Mouse (Mus musculus) embryonic facial prominence, embryonic 14.5 days (tissue): Measurements from ENCODE around the gene Gnb3. TPM values are rescaled to one million over a fixed set of nuclear protein-coding genes. Genes with fewer than 3 reads are reported as not detected.
A peak's percentile ranks its signal among the peaks of the same experiment; 100 is the strongest.

Experiments
- ATAC-seq: fragments of 200-750 bp; cut with Nextera tagmentation; 2 replicates; pipeline ENCODE4 v1.8.0; 2017; ENCODE audit warnings: low read depth, moderate number of reproducible peaks, moderate TSS enrichment
- DNase-seq: peaks from one replicate; pipeline ENCODE4 v3.0.0-alpha.2; 2015; ENCODE audit warnings: low spot score
- H3K27ac ChIP-seq: fragments of 300-500 bp; sonication (generic); replicated peaks from 2 replicates; pipeline ENCODE4 v1.5.1; 2014; ENCODE audit warnings: low read depth, mild to moderate bottlenecking, low read length, moderate library complexity
- H3K27me3 ChIP-seq: fragments of 300-500 bp; sonication (generic); replicated peaks from 2 replicates; pipeline ENCODE4 v1.6.1; 2014; ENCODE audit warnings: low read length; ENCODE audit not compliant: control insufficient read depth, insufficient read depth
- H3K36me3 ChIP-seq: fragments of 300-500 bp; sonication (generic); 2 replicates; pipeline ENCODE4 v1.6.1; 2014; ENCODE audit warnings: low read length, mixed read lengths; ENCODE audit not compliant: control insufficient read depth, insufficient read depth
- H3K4me1 ChIP-seq: fragments of 300-500 bp; sonication (generic); 2 replicates; pipeline ENCODE4 v1.6.1; 2014; ENCODE audit warnings: antibody characterized with exemption, low read length; ENCODE audit not compliant: control insufficient read depth, insufficient read depth
- H3K4me2 ChIP-seq: fragments of 300-500 bp; sonication (generic); 2 replicates; pipeline ENCODE4 v1.6.1; 2014; ENCODE audit warnings: low read depth, mild to moderate bottlenecking, low read length, moderate library complexity, mixed read lengths
- H3K4me3 ChIP-seq: fragments of 300-500 bp; sonication (generic); 2 replicates; pipeline ENCODE4 v1.5.1; 2014; ENCODE audit warnings: low read depth, mild to moderate bottlenecking, low read length
- H3K9ac ChIP-seq: fragments of 300-500 bp; sonication (generic); 2 replicates; pipeline ENCODE4 v1.6.1; 2014; ENCODE audit warnings: low read depth, mild to moderate bottlenecking, low read length, moderate library complexity, mixed read lengths
- H3K9me3 ChIP-seq: fragments of 300-500 bp; sonication (generic); 2 replicates; pipeline ENCODE4 v1.6.1; 2016; ENCODE audit warnings: low read length; ENCODE audit not compliant: control insufficient read depth
- WGBS: fragments of 180-500 bp; shearing (Covaris S2); extraction: QIAGEN DNeasy Blood & Tissue Kit; methylation state at CpG from one replicate; pipeline ENCODE4 v1.1.7; 2014; 5-methylcytosine and 5-hydroxymethylcytosine counted together
- polyA plus RNA-seq: library from polyadenylated mRNA; unstranded; fragments of >200 nt; fragmentation: Nextera tagmentation; extraction: Ambion mirVana; gene quantifications from 2 replicates; pipeline ENCODE4 v1.2.1, GENCODE M21; 2014

Gene Gnb3
- polyA plus RNA-seq, 1 experiment from 2014 or later: 3.5 TPM

DNA sequence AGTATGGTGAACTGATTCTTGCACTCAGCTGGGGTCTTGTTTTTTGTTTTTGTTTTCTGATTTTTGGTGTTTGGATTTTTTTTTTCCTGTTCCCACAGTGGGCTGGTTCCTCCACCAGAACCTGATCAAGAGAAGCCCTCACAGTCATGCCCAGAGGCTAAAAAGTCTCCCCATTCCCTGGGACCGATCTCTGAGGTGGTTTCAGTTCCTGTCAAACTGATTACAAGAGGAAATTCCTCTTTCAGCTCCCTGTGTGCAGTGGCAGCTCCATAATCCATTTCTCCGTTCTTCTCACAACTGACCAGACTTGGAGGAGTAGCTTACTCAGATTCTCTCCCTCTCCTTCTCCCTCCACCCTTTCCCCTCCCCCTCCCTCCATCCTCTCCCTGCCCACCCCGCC lies 34.3 kb upstream of the Gnb3 start:
- Histone ChIP-seq H3K27ac (no peak overlapping the region), H3K4me1 (no peaks in the 10 kb centered on the region), H3K9ac (no peak overlapping the region), H3K27me3 (no peaks in the 10 kb centered on the region), H3K36me3 (no peaks in the 10 kb centered on the region), H3K4me3 (no peak overlapping the region), H3K4me2 (no peak overlapping the region), H3K9me3 (no peaks in the 10 kb centered on the region)
- no peak for ATAC-seq
- 37% methylated on average over 3 of the region's 3 CpGs for WGBS
- DNase-seq: no peak

DNA sequence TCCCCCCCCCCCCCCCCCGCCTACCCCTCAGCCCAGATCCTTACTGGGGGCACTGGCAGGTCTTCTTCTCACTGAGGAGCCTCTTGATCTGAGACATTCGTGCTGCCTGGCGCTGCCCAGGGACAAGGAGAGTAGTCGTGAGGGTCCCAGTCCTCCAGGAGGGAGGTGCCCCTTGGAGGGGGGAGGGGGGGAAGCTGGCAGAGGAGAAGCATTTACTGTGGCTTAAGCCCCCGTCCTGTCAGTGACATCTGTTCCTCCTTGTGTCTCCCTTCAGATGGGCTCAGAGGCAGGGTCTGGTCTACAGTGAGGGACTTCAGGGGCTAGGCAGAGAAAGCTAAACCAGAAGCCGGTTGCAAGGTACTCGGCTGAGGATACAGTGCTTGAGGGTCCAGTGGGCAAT lies 26.5 kb upstream of the Gnb3 start:
- whole genome bisulfite sequencing: 62% methylated on average over 6 of the region's 7 CpGs
- H3K27ac ChIP-seq: no peak overlapping the region
- no peak overlapping the region for H3K9ac ChIP-seq
- no peak overlapping the region for H3K4me2 ChIP-seq
- no peaks in the 10 kb centered on the region for H3K36me3 ChIP-seq
- no peaks in the 10 kb centered on the region for H3K27me3 ChIP-seq
- no peak for DNase-seq
- peaks cover 7% of the 10 kb centered on the region for H3K4me1 ChIP-seq
- H3K4me3 ChIP-seq: no peak overlapping the region
- H3K9me3 ChIP-seq: no peaks in the 10 kb centered on the region
- ATAC-seq: no peak

DNA sequence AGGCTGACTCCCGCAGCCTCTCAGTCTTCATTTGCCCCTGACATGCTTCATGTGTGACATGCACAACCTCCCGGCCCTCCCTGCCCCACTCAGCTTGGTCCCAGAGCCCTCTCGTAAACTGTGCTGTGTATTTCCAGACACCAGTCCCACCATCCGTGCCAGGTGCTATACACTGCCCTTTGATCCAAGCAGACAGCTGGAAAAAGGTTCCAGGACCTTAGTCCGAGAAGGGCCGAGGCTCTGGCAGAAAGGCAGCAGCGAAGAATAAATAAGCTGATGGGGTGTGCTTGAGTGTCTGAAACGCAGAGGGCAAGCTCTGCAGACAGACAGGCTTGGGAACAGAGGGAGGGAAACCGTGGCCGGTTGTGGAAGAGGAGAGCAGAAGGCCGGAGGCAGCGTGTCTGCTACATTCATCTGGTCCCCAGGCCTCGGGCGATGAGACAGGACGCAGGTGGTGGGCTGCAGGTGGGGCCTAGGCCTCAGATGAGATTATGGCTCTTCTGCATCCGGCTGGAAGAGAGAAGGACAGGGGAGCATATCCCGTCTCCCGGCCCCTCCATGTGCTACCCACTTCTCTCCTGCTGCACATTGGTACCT lies 25.8 kb upstream of the Gnb3 start:
- ATAC-seq (no peak), DNase-seq (no peak)
- Histone ChIP-seq H3K27ac (no peak overlapping the region), H3K4me3 (no peak overlapping the region), H3K27me3 (no peaks in the 10 kb centered on the region), H3K4me1 (peaks cover 7% of the 10 kb centered on the region), H3K4me2 (no peak overlapping the region), H3K9ac (peak overlapping the region; percentile 25; the same call in 1 of the 2 replicates), H3K36me3 (no peaks in the 10 kb centered on the region), H3K9me3 (no peaks in the 10 kb centered on the region)
- 50% methylated on average over 15 of the region's 18 CpGs for WGBS

DNA sequence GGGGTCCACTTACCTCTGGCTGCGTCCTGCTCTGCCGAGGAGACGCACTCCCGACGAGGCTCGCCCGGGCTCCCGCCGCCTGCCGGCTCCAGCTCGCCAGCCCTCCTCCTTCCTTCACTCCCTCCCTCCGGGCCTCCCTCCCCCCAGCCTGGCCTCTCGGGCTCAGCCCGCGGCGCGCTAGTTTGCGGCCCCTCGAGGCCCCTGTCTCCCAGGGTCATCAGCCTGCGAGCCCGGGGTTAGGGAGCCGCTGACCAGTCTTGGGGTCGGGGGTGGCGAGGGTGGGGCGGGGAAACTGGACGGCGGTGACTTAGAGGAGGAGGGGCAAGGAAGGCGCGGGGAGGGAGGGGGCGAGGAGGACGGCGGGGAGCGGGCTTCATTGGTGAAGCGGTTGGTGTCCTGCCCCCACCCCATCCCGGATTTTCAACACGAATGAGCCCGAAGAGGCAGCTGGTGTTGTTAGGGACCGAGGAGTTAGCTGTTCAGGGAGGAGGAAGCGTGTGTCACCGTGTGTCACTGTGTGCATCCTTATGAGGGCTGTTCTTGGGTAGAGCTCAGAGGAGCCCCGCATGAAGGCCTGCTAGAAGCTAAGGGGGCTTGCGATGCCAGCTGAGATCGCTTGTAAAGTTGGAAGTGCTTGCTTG lies 23.7 kb upstream of the Gnb3 start, which contains the start of gene Gpr162:
Gene Gpr162, minus strand, starts transcription at position 326 of the 641 bp plus-strand sequence.
- WGBS: under 1% methylated on average over 32 of the region's 43 CpGs
- ATAC-seq: peak; percentile 81
- peak within 1 kb of the TSS; percentile 48 for H3K27ac ChIP-seq

DNA sequence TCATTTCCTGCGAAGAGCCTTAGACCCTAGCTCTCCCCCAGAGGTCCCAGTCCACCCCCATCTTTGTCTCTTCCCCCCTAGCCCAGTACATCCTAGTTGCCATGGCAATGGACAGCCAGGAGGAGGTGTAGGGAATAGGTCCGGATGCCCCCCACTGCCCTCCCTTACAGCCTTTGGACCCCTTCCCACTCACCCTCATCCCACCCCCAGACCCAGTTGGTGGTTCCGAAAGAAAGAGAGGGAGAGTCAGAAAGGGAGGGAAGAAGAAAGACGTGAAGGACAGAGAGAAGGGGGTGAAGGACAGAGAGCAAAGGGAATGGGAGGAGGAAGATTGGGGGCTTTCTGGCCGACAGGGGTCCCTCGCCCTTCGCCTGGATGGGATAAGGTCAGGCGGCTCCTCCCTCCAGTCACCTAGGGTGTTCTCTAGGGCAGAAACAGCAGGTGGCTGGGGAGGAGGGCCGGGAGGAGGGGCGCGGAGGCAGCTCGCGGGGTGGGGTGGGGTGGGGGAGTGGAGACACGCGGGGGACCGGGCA lies 23.1 kb upstream of the Gnb3 start:
- H3K4me1 ChIP-seq: peaks cover 10% of the 10 kb centered on the region
- peak overlapping the region; percentile 57 for H3K4me3 ChIP-seq
- under 1% methylated on average over 11 of the region's 16 CpGs for WGBS
- H3K36me3 ChIP-seq: no peaks in the 10 kb centered on the region
- H3K9ac ChIP-seq: peak overlapping the region; percentile 76
- no peaks in the 10 kb centered on the region for H3K9me3 ChIP-seq
- no peaks in the 10 kb centered on the region for H3K27me3 ChIP-seq
- H3K4me2 ChIP-seq: peak overlapping the region; percentile 95
- no peak for DNase-seq
- ATAC-seq: peak; percentile 17; the same call in 1 of the 2 replicates
- H3K27ac ChIP-seq: peak overlapping the region; percentile 48; the same call in 1 of the 2 replicates

More for the DNA sequence above, 23.7 kb upstream of the Gnb3 start, which contains the start of gene Gpr162:
- peak; percentile 82 for DNase-seq
- H3K9ac ChIP-seq: peak within 1 kb of the TSS; percentile 76
- peak within 1 kb of the TSS; percentile 57 for H3K4me3 ChIP-seq
- H3K4me2 ChIP-seq: peak within 1 kb of the TSS; percentile 95
- H3K9me3 ChIP-seq: no peaks in the 10 kb centered on the region
- peaks cover 7% of the 10 kb centered on the region for H3K4me1 ChIP-seq
- no peaks in the 10 kb centered on the region for H3K36me3 ChIP-seq
- no peaks in the 10 kb centered on the region for H3K27me3 ChIP-seq

DNA sequence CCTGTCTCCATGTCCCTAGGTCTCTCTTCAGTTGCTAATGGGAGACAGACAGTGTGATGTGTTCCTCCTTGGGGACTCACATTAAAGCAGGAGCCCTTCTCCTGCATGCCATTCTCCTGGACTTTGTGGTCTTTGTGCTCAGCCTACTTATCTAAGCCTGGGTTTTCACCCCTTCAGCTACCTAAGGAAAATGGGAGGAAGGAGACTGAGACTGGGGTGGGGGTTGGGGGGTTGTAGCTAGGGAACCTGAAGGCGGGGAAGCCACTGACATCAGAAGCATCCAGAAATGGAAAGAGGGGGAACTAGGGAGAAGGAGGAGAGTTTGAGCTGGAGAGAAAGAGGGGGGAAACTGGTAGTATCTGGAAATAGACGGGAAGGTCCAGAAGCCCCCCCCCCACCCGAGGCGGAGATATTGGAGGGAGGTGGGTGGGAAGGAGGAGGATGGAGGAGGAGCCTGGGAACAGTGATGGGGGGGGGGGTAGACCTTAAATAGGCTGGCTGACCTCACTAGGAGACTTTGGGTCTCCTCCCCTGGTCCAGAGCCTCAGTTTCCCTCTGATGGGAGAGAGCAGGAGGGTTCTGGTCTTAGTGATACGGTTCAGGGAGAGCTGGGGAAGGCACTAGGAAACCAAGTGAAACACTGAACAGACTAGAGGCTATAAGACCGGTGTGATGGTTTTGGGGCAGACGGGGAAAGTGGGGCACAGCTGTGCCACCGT lies 22.5 kb upstream of the Gnb3 start:
- H3K27ac ChIP-seq: no peak overlapping the region
- ATAC-seq (no peak), DNase-seq (no peak)
- H3K4me1 ChIP-seq: peaks cover 11% of the 10 kb centered on the region
- H3K9me3 ChIP-seq: no peaks in the 10 kb centered on the region
- H3K36me3 ChIP-seq: no peaks in the 10 kb centered on the region
- no peaks in the 10 kb centered on the region for H3K27me3 ChIP-seq
- H3K4me3 ChIP-seq: peak overlapping the region; percentile 57
- H3K4me2 ChIP-seq: peak overlapping the region; percentile 95
- 10% methylated on average over 8 of the region's 8 CpGs for WGBS
- H3K9ac ChIP-seq: peak overlapping the region; percentile 76

DNA sequence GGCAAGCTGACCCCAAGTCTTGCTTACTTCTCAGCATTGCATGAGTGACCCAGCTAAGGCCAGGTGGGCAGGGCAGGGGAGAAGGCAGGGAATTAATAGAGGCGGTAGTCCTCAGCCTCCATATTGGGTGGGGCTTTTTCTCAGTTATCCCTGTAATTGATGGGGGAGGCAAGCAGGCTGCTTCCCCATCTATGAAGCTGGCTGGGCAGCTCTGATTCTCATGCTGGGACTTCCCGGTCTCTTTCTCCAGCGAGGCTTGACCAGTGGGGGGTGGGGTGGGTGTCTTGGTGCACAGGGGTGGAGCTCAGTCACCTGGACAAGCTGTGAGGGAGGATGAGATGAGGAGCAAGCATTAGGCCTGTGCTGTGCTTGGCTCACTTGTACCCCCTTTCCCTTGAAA lies 21.7 kb upstream of the Gnb3 start:
- H3K27me3 ChIP-seq: no peaks in the 10 kb centered on the region
- peaks cover 11% of the 10 kb centered on the region for H3K4me1 ChIP-seq
- H3K9me3 ChIP-seq: no peaks in the 10 kb centered on the region
- ATAC-seq (no peak), DNase-seq (no peak)
- H3K27ac ChIP-seq: no peak overlapping the region
- no peak overlapping the region for H3K4me3 ChIP-seq
- 20% methylated on average over 3 of the region's 3 CpGs for WGBS
- H3K4me2 ChIP-seq: no peak overlapping the region; the same call in 1 of the 2 replicates
- 0 out of 2 replicates have a peak overlapping the region, but pooled peaks have one; percentile 30 for H3K9ac ChIP-seq
- H3K36me3 ChIP-seq: no peaks in the 10 kb centered on the region

DNA sequence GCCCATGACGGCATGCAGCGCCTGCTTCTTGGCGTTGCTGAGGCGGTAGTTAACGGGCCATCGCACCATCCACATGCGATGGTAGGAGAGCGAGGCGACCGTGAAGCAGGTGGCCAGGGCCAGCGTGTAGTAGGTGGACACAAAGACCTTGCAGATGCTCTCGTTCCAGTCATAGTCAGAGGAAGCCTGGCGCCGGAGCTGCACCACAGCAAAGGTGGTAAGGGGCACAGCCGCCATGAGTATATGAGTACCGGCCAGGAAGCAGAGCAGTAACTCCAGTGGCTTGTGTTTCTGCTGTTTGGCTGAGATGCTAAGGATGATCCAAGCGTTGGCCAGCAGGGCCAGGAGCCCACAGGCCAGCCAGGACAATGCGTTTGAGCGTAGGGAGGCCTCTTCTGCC lies 21.2 kb upstream of the Gnb3 start:
- Histone ChIP-seq H3K4me1 (peaks cover 12% of the 10 kb centered on the region), H3K27me3 (no peaks in the 10 kb centered on the region)
- no peak for ATAC-seq

More for the DNA sequence above, 21.2 kb upstream of the Gnb3 start:
- H3K4me3 ChIP-seq: no peak overlapping the region
- no peaks in the 10 kb centered on the region for H3K9me3 ChIP-seq
- WGBS: 88% methylated on average over 17 of the region's 19 CpGs
- DNase-seq: no peak
- H3K36me3 ChIP-seq: no peaks in the 10 kb centered on the region
- 0 out of 2 replicates have a peak overlapping the region, but pooled peaks have one; percentile 30 for H3K9ac ChIP-seq
- no peak overlapping the region for H3K27ac ChIP-seq
- no peak overlapping the region for H3K4me2 ChIP-seq
